Mouse (Mus musculus) forebrain, embryonic 10.5 days (tissue): ENCODE results near the gene Myocd. TPM values are rescaled to one million over a fixed set of nuclear protein-coding genes. Genes with fewer than 3 reads are reported as not detected.

ENCODE experiments used
- polyA plus RNA-seq: library from polyadenylated mRNA; unstranded; fragments of >200 nt; fragmentation: Nextera tagmentation; extraction: Ambion mirVana; gene quantifications from 2 replicates; pipeline ENCODE4 v1.2.1, GENCODE M21; 2016

Myocd gene
- polyA plus RNA-seq, 1 experiment from 2014 or later = 0.36 TPM

Other genes starting within 250 kb of the Myocd start
- gene 1700086D15Rik, start 110.1 kb downstream of the Myocd start, polyA plus RNA-seq = not detected in 2 replicates
- 3.4 and 3.9 TPM in 2 replicates for gene Arhgap44, start 107.0 kb downstream of the Myocd start, polyA plus RNA-seq